Mouse (Mus musculus) embryonic facial prominence, embryonic 14.5 days (tissue): Measurements from ENCODE around the gene Ceacam11. TPM values are rescaled to one million over a fixed set of nuclear protein-coding genes. Genes with fewer than 3 reads are reported as not detected.
"Not testable (repeated sequence)": the region's sequence is repeated elsewhere in the genome, so short reads cannot be mapped to it uniquely, and the experiment has no call there.

Source experiments
- ATAC-seq: fragments of 200-750 bp; cut with Nextera tagmentation; 2 replicates; pipeline ENCODE4 v1.8.0; 2017; ENCODE audit warnings: low read depth, moderate number of reproducible peaks, moderate TSS enrichment
- DNase-seq: peaks from one replicate; pipeline ENCODE4 v3.0.0-alpha.2; 2015; ENCODE audit warnings: low spot score
- H3K27ac ChIP-seq: fragments of 300-500 bp; sonication (generic); replicated peaks from 2 replicates; pipeline ENCODE4 v1.5.1; 2014; ENCODE audit warnings: low read depth, mild to moderate bottlenecking, low read length, moderate library complexity
- H3K27me3 ChIP-seq: fragments of 300-500 bp; sonication (generic); replicated peaks from 2 replicates; pipeline ENCODE4 v1.6.1; 2014; ENCODE audit warnings: low read length; ENCODE audit not compliant: control insufficient read depth, insufficient read depth
- H3K36me3 ChIP-seq: fragments of 300-500 bp; sonication (generic); 2 replicates; pipeline ENCODE4 v1.6.1; 2014; ENCODE audit warnings: low read length, mixed read lengths; ENCODE audit not compliant: control insufficient read depth, insufficient read depth
- H3K4me1 ChIP-seq: fragments of 300-500 bp; sonication (generic); 2 replicates; pipeline ENCODE4 v1.6.1; 2014; ENCODE audit warnings: antibody characterized with exemption, low read length; ENCODE audit not compliant: control insufficient read depth, insufficient read depth
- H3K4me2 ChIP-seq: fragments of 300-500 bp; sonication (generic); 2 replicates; pipeline ENCODE4 v1.6.1; 2014; ENCODE audit warnings: low read depth, mild to moderate bottlenecking, low read length, moderate library complexity, mixed read lengths
- H3K4me3 ChIP-seq: fragments of 300-500 bp; sonication (generic); 2 replicates; pipeline ENCODE4 v1.5.1; 2014; ENCODE audit warnings: low read depth, mild to moderate bottlenecking, low read length
- H3K9ac ChIP-seq: fragments of 300-500 bp; sonication (generic); 2 replicates; pipeline ENCODE4 v1.6.1; 2014; ENCODE audit warnings: low read depth, mild to moderate bottlenecking, low read length, moderate library complexity, mixed read lengths
- H3K9me3 ChIP-seq: fragments of 300-500 bp; sonication (generic); 2 replicates; pipeline ENCODE4 v1.6.1; 2016; ENCODE audit warnings: low read length; ENCODE audit not compliant: control insufficient read depth
- WGBS: fragments of 180-500 bp; shearing (Covaris S2); extraction: QIAGEN DNeasy Blood & Tissue Kit; methylation state at CpG from one replicate; pipeline ENCODE4 v1.1.7; 2014; 5-methylcytosine and 5-hydroxymethylcytosine counted together
- microRNA-seq: library from miRNA; unstranded; fragments of <30 nt; microRNA quantifications from one replicate; pipeline ENCODE4, GENCODE M21; 2016; ENCODE audit warnings: borderline number of aligned reads
- polyA plus RNA-seq: library from polyadenylated mRNA; unstranded; fragments of >200 nt; fragmentation: Nextera tagmentation; extraction: Ambion mirVana; gene quantifications from 2 replicates; pipeline ENCODE4 v1.2.1, GENCODE M21; 2014

Gene Ceacam11
- not detected in 2 replicates for polyA plus RNA-seq

DNA sequence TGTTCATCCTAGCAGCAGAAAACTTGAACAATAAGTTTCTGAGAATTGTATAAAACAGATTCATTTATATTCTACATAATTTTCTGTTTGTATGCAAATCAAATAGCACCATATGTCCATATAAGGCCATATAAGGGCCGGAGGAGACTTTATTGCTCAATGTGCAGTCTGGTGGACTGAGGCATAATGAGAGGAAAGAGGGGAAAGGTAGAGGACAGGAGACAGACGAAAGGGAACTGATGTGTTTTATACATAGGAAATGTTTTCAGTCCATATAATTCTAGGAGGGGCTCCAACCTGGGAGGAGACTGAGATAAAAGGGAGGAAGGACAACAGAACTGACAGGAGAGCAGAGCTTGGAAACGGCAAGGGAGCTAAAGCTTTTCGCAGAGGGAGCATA is at the start of gene Ceacam11:
Gene Ceacam11, plus strand, starts transcription at position 301 of the 400 bp plus-strand sequence.
- WGBS, result 78% methylated on average over 4 of the region's 4 CpGs
- no peak within 1 kb of the TSS for H3K9ac ChIP-seq
- no peaks in the 10 kb centered on the region for H3K4me1 ChIP-seq
- H3K36me3 ChIP-seq, result no peaks in the 10 kb centered on the region
- ATAC-seq (no peak), DNase-seq (no peak)
- H3K4me2 ChIP-seq, result no peak within 1 kb of the TSS
- H3K27me3 ChIP-seq, result no peaks in the 10 kb centered on the region
- peaks cover 19% of the 10 kb centered on the region for H3K9me3 ChIP-seq
- H3K27ac ChIP-seq, result no peak within 1 kb of the TSS
- H3K4me3 ChIP-seq, result no peak within 1 kb of the TSS

DNA sequence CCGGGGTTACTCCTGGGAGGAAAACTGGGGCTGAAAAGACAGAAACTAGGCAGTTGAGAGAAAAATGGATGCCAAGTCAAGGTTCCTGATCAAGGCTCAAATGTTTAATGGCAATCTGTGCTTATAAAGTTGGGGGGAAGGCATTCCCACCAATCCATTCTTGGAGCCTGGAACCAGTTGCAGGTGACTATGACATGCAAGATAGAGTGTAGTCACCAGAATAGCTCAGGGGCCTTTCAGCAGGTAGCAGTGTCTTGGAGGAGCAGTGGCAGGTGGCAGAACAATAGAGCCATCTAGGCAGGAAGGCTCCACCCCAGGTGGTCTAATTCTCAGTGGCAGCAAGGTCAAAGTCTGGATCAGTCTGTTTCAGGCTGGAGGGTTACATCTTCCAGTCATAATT is 29.2 kb downstream of the Ceacam11 start:
- DNase-seq, result not testable (repeated sequence)

DNA sequence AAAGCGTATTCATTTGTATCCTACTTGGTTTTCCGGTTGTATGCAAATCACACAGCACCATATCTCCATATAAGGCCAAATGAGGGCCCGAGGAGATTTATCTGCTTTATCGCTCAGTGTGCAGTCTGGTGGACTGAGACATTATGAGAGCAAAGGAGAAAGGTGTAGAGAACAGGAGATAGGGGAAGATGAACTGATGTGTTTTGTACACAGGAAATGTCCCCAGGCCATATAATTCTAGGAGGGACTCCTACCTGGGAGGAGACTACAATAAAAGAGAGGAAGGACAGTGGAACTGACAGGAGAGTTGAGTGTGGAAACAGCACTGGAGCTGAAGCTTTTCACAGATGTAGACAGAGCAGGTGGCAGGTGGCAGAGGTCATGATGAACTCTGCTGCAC is 37.7 kb downstream of the Ceacam11 start, which contains the start of gene Ceacam13:
Gene Ceacam13, plus strand, starts transcription at position 301 of the 400 bp plus-strand sequence.
- H3K27me3 ChIP-seq, result no peaks in the 10 kb centered on the region
- no peak for DNase-seq
- H3K36me3 ChIP-seq, result no peaks in the 10 kb centered on the region
- 0 out of 2 replicates have a peak, but pooled peaks cover 10% of the 10 kb centered on the region for H3K9me3 ChIP-seq
- H3K4me1 ChIP-seq, result no peaks in the 10 kb centered on the region
- WGBS, result 77% methylated on average over 4 of the region's 4 CpGs
- no peak within 1 kb of the TSS for H3K9ac ChIP-seq
- no peak within 1 kb of the TSS for H3K27ac ChIP-seq
- H3K4me2 ChIP-seq, result no peak within 1 kb of the TSS
- ATAC-seq, result no peak
- H3K4me3 ChIP-seq, result no peak within 1 kb of the TSS

More for the DNA sequence above, 29.2 kb downstream of the Ceacam11 start:
- H3K4me1 ChIP-seq, ATAC-seq, H3K27ac ChIP-seq, H3K4me2 ChIP-seq, H3K4me3 ChIP-seq, H3K27me3 ChIP-seq, H3K36me3 ChIP-seq, H3K9me3 ChIP-seq, H3K9ac ChIP-seq: not testable (repeated sequence)
- 90% methylated on average over 1 of the region's 1 CpGs for WGBS

Small RNA genes lying within 50 kb of the gene (microRNA-seq; reads per million reads assigned to microRNA genes)
- gene Gm22414, result not detected

Other genes starting within 250 kb of the Ceacam11 start
- gene Ceacam14, start 159.5 kb upstream of the Ceacam11 start, polyA plus RNA-seq, result not detected in 2 replicates
- not detected in 2 replicates for gene Gm5155, start 100.4 kb upstream of the Ceacam11 start, polyA plus RNA-seq
- not detected in 2 replicates for gene Ceacam13, start 37.8 kb downstream of the Ceacam11 start, polyA plus RNA-seq
- not detected in 2 replicates for gene Ceacam12, start 93.8 kb downstream of the Ceacam11 start, polyA plus RNA-seq
- gene Igfl3, start 204.4 kb downstream of the Ceacam11 start, polyA plus RNA-seq, result not detected in 2 replicates